In the genomic region with DNA sequence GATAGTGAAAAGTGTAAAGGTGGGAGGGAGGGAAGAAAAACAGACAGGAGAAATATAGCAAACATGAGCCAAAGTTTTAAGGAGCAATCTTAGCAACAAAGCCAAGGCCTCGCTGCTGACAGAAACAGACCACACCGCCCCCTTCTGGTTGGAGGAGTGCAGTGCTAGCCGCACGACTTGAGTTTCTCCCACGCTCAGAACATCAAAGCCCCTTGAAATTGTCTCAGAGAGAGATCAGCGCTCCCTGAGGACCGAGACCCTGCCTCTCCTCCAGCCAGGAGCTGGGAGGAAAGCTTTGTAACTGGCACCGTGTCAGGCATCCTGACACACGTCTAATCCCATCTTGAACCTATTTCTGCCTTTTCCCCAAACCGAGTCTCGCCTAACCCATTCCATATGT, we compare ENCODE assay signal across 8 mouse cellular contexts.
DNase-seq lines count a peak whose midpoint lies in the region; ATAC-seq and TF ChIP-seq lines count a peak whose summit lies in the region.

No protein-coding gene starts in this region.

- peak; percentile 82 for DNase-seq in hindbrain, embryonic 10.5 days (ENCODE audit: low spot score)
- DNase-seq in T-cell, adult 2 months (ENCODE audit: low spot score), result peak; percentile 84
- peak; percentile 53 for DNase-seq in gastrocnemius, postnatal 25 days
- DNase-seq in layer of hippocampus, postnatal 10 days (ENCODE audit: low spot score in 2 of 2), result peak; percentile 79

- no peak for ATAC-seq in hindbrain, embryonic 13.5 days (ENCODE audit: low FRiP score)
- peak; percentile 40; the same call in 1 of the 2 replicates for ATAC-seq in common myeloid progenitor, adult 5-6 weeks (replicated peaks; ENCODE audit: low read depth, poor library complexity, severe bottlenecking)
- peak; percentile 44 for ATAC-seq in megakaryocyte, adult 5-6 weeks (ENCODE audit: poor library complexity, severe bottlenecking)

- H3K4me3 ChIP-seq in hindbrain, embryonic 10.5 days, result no peak overlapping the region
- H3K4me3 ChIP-seq in hindbrain, embryonic 13.5 days, result no peak overlapping the region
- no peak overlapping the region for H3K4me3 ChIP-seq in testis, adult 2 months (ENCODE audit: control insufficient read depth, low read depth, low read length)

- no peak overlapping the region for H3K9ac ChIP-seq in hindbrain, embryonic 13.5 days

- peaks cover 36% of the 10 kb centered on the region for H3K4me1 ChIP-seq in hindbrain, embryonic 10.5 days (replicated peaks)
- peaks cover 23% of the 10 kb centered on the region; the same call in 1 of the 2 replicates for H3K4me1 ChIP-seq in hindbrain, embryonic 13.5 days (replicated peaks)
- H3K4me1 ChIP-seq in testis, adult 2 months (ENCODE audit: control insufficient read depth, insufficient read depth, low read length), result no peaks in the 10 kb centered on the region; the same call in 1 of the 2 replicates

- H3K9me3 ChIP-seq in hindbrain, embryonic 10.5 days, result no peaks in the 10 kb centered on the region
- no peaks in the 10 kb centered on the region for H3K9me3 ChIP-seq in hindbrain, embryonic 13.5 days

- no peak for TF ChIP-seq POLR2A in testis, adult 2 months (IDR thresholded peaks at IDR 0.05; ENCODE audit: control insufficient read depth, low read depth, low read length)

- peak; percentile 94 for TF ChIP-seq CTCF in testis, adult 2 months (IDR thresholded peaks at IDR 0.05; ENCODE audit: control insufficient read depth, insufficient read depth, insufficient replicate concordance, low read depth, low read length)

- no peak overlapping the region for H3K4me2 ChIP-seq in hindbrain, embryonic 13.5 days

- no peaks in the 10 kb centered on the region for H3K36me3 ChIP-seq in hindbrain, embryonic 10.5 days
- no peaks in the 10 kb centered on the region for H3K36me3 ChIP-seq in hindbrain, embryonic 13.5 days
- H3K36me3 ChIP-seq in testis, adult 2 months (ENCODE audit: control insufficient read depth, insufficient read depth, low read length), result no peaks in the 10 kb centered on the region

- 14% methylated on average over 11 of the region's 11 CpGs for WGBS in hindbrain, embryonic 10.5 days
- WGBS in hindbrain, embryonic 13.5 days, result 15% methylated on average over 11 of the region's 11 CpGs

- H3K27ac ChIP-seq in hindbrain, embryonic 10.5 days, result peak overlapping the region; percentile 24; the same call in 1 of the 2 replicates
- H3K27ac ChIP-seq in hindbrain, embryonic 13.5 days, result no peak overlapping the region
- H3K27ac ChIP-seq in testis, adult 2 months (ENCODE audit: control insufficient read depth, insufficient read depth, low read depth, low read length), result no peak overlapping the region

- peaks cover 61% of the 10 kb centered on the region for H3K27me3 ChIP-seq in hindbrain, embryonic 10.5 days (ENCODE audit: insufficient read depth, poor library complexity, severe bottlenecking)
- peaks cover 50% of the 10 kb centered on the region for H3K27me3 ChIP-seq in hindbrain, embryonic 13.5 days
- H3K27me3 ChIP-seq in testis, adult 2 months (ENCODE audit: control insufficient read depth, insufficient read depth, low read length), result no peaks in the 10 kb centered on the region
